Mouse (Mus musculus): ENCODE measurements around the gene Sult1e1. TPM values are rescaled to one million over a fixed set of nuclear protein-coding genes. Genes with fewer than 3 reads are reported as not detected.

Gene Sult1e1
- not detected in 2 replicates for total RNA-seq (2017)

DNA sequence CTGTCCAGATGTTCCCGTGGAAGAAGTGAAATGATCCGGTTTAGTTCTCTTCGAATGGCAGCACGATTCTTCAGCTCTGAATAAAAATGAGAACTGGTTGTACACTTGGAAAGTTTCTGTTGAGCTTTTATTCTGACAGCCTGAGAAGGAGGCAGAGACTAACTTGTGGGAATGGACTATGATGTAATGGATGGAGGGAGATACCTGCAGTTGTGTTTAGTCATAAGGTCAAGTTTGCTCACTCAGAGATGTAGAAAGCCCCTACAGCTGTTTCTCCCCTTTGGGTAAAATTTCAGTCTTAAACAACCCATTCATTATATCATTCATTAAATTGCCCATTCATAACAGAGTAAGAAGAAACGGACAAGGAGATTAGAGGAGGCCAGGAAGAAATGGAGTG is at the start of gene Sult1e1:
Gene Sult1e1, minus strand, starts transcription at position 101 of the 400 bp plus-strand sequence.
- no peak for ATAC-seq (ENCODE audit: extremely low read depth, insufficient number of reproducible peaks, low FRiP score, poor library complexity, severe bottlenecking)

DNA sequence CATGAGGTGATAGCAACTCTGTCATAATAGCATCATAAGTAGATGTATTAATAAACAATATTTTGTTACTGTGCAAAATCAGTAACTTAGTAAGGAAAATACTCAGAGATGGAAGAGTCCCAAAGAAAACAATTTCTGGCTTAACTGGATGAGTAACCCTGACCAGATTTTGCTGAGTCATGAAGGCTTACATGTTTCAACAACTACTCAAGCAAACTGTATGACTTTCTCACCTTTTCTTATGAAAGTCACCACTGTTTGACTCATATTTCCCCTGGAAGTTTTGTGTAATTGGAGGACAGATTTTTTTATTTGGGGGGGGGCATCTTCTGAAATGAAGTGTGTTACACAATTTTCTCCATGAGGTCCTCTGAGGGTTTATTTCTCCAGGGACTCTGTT is 31.3 kb upstream of the Sult1e1 start:
- ATAC-seq (ENCODE audit: extremely low read depth, insufficient number of reproducible peaks, low FRiP score, poor library complexity, severe bottlenecking), result no peak

DNA sequence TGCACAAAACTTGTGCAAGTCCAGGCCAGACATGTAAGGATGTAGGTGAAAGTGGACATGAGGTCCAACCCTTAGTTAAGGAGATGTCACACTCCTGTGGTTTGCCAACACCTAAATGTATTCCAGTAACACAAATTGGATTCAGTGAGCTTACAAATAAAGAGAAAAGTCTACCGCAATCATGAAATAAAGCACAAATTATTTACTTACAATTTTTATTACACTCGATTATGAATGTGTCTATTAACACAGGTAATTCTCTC is 23.7 kb upstream of the Sult1e1 start:
- ATAC-seq (ENCODE audit: extremely low read depth, insufficient number of reproducible peaks, low FRiP score, poor library complexity, severe bottlenecking), result no peak

DNA sequence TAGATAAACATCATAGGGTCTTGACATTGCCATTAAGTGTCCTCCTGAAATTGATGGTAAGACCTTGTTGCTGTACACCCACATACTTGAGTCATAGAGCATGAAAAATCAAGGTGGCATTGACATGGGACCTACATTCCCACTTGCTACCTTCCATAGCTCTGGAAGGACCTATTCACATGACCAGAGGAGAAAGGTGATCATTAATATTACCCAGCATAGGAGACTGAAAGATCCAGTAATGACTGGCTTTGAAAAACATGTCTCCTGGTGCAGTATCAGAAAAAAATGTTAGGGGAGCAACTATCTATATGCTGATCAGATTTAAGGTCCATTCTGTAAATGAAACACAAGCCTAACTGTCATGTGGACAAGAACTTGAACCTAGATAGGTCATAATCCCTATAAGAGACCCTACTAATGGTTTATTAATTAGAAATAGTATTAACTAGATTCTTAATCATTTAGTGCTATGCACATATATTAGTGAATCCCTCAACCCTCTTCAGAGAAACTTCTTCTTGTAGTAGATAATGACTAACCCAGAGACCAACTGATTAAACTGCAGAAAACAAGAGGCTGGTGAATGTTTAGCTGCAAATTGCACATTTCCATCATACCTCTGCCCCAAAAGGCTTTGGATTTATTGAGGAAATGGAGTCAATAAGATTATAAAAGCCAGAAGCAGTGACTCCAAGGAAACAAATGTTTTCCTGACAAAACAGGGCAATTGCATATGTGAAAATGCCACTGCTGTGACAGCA is 23.2 kb upstream of the Sult1e1 start:
- no peak for ATAC-seq (ENCODE audit: extremely low read depth, insufficient number of reproducible peaks, low FRiP score, poor library complexity, severe bottlenecking)

DNA sequence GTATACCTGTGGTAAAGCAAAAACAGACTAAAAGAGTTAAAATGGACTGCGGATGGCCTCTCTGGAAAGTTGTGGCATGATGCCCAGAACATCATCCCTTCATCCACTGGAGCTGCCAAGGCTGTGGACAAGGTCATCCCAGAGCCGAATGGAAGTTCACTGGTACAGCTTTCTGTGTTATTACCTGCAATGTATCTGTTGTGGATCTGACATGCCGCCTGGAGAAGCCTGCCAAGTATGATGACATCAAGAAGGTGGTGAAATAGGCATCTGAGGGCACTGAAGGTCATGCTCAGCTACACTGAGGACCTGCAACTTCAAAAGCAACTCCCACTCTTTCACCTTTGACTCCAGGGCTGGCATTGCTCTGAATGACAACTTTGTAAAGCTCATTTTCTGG is 9.6 kb upstream of the Sult1e1 start:
- no peak for ATAC-seq (ENCODE audit: extremely low read depth, insufficient number of reproducible peaks, low FRiP score, poor library complexity, severe bottlenecking)

DNA sequence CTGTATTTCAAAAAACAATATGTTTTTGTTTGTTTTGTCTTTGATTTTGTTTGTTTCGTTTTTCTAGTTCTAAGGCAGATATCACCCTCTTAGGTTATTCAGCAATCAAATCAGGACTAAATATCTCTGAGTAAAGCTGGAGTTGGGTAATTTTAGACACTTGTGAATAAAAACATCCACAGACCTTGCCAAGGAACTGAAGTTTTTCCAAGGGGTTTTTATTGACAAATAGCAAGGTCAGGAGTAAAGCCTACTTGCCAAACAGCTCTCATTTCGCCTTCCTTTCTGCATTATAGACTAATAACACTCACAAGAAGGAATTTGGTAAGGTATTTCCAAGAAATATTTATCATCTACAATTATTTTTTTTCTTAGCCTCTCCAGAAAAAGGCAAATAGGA is 6.5 kb upstream of the Sult1e1 start:
- no peak for ATAC-seq (ENCODE audit: extremely low read depth, insufficient number of reproducible peaks, low FRiP score, poor library complexity, severe bottlenecking)

DNA sequence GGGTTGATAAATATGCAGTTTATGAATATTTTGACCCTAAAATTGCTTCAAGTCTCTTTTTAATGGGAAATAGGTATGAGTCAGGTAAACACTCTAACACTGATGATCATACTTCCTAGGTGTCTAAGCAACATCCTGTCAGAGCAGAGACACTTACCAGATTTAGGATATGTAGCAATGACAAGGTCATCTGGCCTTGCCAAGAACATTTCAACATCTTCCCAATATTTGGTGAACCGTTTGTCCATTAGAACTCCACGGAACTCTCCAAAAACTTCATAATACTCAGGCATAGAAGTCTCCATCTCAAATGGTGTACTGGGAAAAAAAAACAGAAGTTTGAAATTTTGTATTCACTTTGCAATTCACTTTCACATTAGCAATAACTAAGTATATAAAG is 1.5 kb downstream of the Sult1e1 start:
- no peak for ATAC-seq (ENCODE audit: extremely low read depth, insufficient number of reproducible peaks, low FRiP score, poor library complexity, severe bottlenecking)

DNA sequence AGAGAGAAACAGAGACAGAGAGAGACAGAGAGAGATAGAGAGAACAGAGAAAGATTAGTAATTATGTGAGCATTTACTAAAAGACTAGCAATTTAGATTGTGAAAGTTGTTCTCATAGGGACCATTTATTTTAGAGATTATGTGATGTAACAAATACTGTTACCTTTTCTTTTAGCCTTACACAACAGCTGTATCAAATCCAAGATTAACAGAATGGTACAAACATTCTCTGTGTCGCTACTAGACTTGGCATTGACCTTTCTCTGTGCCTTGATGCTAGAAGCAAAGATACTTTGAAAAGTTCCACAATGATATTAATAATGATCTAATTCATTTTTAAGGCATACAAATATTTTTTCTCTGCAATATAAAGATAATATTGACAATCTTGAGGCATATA is 11.0 kb downstream of the Sult1e1 start:
- ATAC-seq (ENCODE audit: extremely low read depth, insufficient number of reproducible peaks, low FRiP score, poor library complexity, severe bottlenecking), result no peak

DNA sequence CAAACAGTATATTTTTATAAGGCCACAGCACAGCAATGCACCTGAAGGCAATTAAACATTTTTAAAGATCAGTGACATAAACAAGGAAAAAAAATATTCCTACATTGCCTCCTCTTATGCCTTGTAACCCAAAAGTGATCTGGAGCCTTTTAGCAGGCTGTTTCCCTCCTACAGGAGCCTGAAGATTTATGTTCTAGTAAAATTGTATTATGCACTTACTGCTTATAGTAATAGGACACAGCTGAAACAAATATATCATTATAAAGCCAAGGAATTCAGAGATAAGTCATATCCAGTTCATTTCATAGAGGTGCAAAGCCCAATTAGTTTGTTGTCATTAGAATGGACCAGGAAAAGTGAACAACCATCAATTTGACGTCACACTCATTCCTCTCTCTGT is 17.2 kb downstream of the Sult1e1 start:
- no peak for ATAC-seq (ENCODE audit: extremely low read depth, insufficient number of reproducible peaks, low FRiP score, poor library complexity, severe bottlenecking)

DNA sequence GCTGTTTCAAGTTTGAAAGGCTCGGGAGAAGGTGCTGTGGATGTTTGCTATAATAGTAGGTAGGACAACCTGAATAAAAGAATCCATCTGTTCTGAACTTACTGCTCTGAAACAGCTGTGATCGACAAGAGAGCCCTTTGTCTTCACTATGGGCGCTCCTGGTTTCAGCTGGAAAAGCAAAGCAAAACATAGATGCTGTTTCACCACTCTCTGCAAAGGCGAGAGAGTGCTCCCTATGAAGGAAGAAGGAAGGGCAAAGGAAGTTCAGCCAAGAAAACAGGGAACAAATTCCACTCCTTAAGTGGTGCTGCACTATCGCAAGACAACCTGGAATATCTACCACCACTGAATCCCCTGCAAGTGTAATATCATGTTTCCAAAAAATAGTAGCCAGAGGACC is 17.9 kb downstream of the Sult1e1 start:
- ATAC-seq (ENCODE audit: extremely low read depth, insufficient number of reproducible peaks, low FRiP score, poor library complexity, severe bottlenecking), result no peak

DNA sequence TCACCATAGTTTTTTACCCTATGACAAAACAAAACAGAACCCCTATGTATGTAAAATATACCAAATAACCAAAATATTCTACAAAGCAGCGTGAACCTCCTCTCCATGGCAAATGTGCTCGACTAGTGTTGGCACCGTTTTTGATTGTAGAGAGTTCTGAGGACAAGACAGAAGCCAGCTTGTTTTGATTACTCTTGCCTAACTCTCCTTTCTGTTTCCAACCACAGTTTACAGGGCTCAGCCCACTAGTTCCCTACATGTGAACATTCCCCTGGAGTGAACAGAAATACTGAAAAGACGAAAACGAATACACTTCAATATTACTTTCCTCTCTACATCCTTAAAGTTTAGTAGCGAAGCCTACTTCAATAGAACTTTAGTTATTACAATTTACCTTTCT is 18.6 kb downstream of the Sult1e1 start:
- ATAC-seq (ENCODE audit: extremely low read depth, insufficient number of reproducible peaks, low FRiP score, poor library complexity, severe bottlenecking), result no peak

DNA sequence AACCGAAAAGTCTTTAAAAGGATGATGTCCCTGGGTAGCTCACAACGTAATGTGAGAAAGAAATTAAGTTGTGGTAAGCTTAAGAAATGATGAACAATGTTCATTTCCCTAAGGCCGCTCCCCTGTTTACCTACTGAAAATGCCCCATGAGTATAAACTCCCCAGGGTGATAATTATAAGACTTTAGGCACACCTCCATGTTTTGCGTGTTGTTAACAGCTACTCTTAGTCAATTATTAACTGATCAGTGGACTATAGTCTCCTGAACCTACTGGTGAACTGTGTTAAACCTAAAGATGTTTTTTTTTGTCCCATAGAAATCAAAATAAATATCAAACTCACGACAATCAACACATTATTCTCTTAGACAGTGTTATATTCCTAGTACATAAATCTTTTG is 22.5 kb downstream of the Sult1e1 start, which contains the start of gene Sult1d1:
Gene Sult1d1, minus strand, starts transcription at position 183 of the 400 bp plus-strand sequence.
- no peak for ATAC-seq (ENCODE audit: extremely low read depth, insufficient number of reproducible peaks, low FRiP score, poor library complexity, severe bottlenecking)

DNA sequence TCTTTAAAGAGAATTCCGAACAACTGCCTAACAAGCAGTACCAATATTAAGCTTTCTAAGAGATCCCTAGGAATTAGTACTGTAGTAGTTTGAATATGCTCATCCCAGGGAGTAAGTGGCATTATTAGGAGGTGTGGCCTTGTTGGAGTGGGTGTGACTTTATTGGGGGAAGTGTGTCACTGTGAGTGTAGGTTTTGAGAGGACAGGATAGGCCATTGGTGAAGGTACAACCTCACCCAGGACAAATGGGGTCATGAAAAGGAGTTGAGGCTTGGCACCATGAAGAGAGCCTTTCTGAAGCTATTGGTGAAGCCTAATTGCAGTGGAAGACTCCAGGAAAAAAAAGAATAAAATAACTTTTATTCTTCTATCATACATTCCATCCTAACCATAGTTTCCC is 24.1 kb downstream of the Sult1e1 start:
- ATAC-seq (ENCODE audit: extremely low read depth, insufficient number of reproducible peaks, low FRiP score, poor library complexity, severe bottlenecking), result no peak

DNA sequence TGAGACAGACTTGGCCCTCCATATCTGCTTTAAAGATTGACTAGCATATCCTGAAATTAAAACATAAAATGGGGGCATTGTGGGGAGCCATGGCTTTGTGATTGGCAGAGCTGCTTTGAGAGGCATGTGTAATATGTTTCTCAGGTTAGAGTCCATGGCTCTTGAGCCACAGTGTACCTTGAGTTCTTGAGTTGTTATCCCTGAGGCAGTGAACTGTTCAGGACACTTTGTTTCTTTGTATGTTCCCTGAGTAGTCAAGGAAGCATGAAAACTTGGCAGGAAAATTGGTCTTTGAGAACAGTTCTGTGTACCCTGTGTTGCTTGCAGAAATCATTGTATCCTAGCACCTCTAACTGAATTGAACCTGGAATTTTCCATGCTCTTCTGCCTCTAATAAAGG is 28.4 kb downstream of the Sult1e1 start:
- ATAC-seq (ENCODE audit: extremely low read depth, insufficient number of reproducible peaks, low FRiP score, poor library complexity, severe bottlenecking), result no peak

DNA sequence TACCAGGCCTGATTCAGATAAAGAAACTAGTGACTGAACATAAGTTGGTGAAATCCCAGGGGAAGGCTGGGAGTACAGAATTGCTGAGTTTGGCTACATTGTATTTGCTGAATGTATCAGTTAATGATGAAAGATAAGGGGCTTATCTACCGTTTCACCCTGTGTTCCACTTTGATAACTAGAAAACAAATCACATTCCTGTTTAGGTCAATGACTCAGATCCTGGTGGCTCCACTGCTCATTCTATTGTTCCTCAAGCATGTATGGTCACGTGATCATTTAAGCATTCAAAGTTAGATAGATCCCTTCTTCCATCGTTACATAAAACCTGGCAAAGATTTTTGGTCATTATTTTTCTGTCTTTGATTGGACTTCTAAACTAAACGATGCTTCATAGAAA is 28.9 kb downstream of the Sult1e1 start:
- no peak for ATAC-seq (ENCODE audit: extremely low read depth, insufficient number of reproducible peaks, low FRiP score, poor library complexity, severe bottlenecking)

DNA sequence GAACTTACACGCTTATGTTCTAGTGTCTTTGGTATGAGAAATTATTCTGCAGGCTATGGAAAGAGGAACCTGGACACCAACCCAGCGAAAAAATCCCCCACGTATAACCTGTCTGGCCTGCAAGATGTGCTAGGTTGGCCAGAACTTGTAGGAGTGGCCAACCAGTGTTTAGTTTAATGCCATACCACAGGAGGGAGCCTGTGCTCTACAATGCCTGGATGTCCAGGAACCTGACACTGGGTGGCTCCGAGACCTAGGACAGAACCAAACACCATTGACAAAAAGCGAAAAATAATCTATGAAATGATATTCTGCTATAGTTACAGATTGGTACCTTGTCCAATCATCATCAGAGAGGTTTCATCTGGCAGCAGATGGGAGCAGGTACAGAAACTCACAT is 31.2 kb downstream of the Sult1e1 start:
- no peak for ATAC-seq (ENCODE audit: extremely low read depth, insufficient number of reproducible peaks, low FRiP score, poor library complexity, severe bottlenecking)

DNA sequence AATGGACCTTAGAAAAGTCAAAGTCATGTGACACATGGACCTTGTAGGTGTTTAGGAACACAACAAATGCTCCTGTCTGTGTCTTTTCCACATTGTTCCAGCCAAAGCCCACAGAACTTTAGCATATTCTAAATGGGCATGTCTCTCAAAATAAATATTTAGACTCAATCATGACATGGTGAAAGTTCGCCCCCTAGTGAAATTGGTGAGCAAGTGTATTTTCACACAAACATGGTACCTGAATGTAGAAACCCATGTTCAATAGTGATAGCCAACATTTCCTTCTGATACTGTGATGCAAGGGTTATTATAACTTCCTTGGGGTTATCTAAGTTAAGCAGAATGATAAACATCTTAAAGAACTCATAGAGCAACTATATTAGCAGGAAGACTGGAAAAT is 40.5 kb downstream of the Sult1e1 start:
- no peak for ATAC-seq (ENCODE audit: extremely low read depth, insufficient number of reproducible peaks, low FRiP score, poor library complexity, severe bottlenecking)

DNA sequence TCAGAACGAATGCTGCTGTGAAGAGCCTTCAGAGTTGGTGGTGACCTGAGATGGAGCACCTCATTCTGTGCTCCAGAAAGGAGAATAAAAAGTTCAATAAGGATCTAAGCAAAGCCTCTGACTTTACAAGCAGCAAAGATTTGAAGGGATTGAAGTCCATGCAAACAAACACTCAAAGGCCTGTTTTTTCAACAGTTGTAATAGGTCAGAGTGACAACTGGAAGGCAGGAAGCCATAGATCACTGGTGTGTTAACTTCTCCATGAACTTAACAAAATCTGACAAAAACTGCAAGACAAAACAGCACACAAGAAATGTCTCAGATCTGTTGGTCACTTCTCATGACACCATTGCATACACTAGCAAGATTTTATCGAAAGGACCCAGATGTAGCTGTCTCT is 53.3 kb downstream of the Sult1e1 start, which contains the start of gene Sult1b1:
Gene Sult1b1, minus strand, starts transcription at position 85 of the 400 bp plus-strand sequence.
- ATAC-seq (ENCODE audit: extremely low read depth, insufficient number of reproducible peaks, low FRiP score, poor library complexity, severe bottlenecking), result no peak

DNA sequence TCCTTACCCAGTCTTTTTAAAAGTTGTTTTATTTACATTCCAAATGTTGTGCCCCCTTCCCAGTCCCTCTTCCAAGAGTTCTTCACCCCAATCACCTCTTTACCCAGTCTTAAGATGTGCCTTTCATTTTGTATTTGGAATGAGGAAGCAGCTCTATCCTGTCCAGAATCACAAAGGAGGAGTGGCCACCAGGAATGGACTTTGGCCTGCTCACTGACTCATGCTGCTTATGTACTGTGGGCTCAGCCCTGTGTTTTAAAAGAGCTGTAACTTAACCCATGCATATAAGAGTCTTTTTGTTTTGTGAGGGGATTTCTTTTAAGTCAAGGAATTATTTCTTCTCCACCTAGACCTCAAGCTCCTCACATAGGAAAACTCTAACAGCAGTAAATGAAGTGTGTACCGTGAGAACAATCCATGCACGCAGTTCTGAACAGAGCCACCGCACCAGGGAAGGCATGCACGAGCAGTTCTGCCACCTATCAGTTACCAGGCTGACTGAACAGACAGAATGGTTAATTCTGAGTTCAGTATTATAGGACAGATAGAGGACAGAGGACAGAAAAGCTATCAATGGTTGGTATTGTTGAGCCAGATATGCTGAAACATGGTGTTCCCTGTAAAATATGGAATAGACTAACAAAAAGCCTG is 55.3 kb downstream of the Sult1e1 start:
- ATAC-seq (ENCODE audit: extremely low read depth, insufficient number of reproducible peaks, low FRiP score, poor library complexity, severe bottlenecking), result no peak

DNA sequence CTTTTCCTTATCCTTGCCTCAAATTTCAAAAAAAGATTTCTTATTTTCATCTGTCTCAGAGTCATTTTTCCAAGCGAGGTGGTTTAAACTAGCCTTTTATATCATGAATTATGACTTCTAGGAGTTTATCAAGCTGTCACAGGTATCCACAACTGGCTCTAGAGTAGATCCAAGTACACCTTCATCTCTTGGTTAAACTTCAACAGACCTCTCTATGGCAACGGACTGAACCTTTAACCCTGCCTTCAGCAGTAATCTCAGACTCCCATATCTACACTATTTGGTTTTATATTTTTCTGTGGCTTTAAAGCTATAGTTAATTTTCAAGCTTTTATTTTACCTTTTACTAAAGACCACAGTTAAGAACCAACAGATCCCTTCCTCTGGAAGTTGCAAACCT is 59.1 kb downstream of the Sult1e1 start:
- no peak for ATAC-seq (ENCODE audit: extremely low read depth, insufficient number of reproducible peaks, low FRiP score, poor library complexity, severe bottlenecking)
